Comparison of ENCODE assay signal across 22 mouse cellular contexts in the genomic region with DNA sequence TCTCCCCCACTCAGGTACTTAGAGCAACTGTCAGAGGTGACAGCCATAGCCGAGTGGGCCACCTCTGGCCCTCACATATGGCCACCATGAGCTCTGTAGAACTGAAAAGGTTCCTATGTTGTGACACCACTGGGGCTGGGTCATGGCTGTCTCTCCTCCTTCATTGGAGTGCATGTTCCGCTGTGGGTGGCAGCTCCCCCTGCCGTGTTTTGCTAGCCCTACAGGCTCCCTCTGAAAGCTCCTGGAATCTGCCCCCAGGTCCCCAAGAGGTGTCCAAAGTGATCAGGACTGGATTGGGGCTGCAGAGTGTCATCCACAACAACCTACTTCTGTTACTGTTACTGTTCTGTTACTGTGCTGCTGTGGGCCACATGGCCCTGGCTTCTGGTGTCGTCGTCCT. TPM values are rescaled to one million over a fixed set of nuclear protein-coding genes. Genes with fewer than 3 reads are reported as not detected.
DNase-seq lines count a peak whose midpoint lies in the region; ATAC-seq and TF ChIP-seq lines count a peak whose summit lies in the region.
"Had no signal": no experiment of that assay in that cellular context is flagged by ENCODE, and none has a peak within 500 bp of the region (broad histone marks: within the 10 kb centered on the region; RNA-seq: fewer than 3 reads in every experiment).

No protein-coding gene starts in this region.

- 0 out of 2 replicates have a peak, but pooled peaks have one; percentile 17 for TF ChIP-seq CTCF in stomach, postnatal 0 days (IDR thresholded peaks at IDR 0.05; ENCODE audit: low read depth)

- ATAC-seq in forebrain, embryonic 11.5 days (replicated peaks; ENCODE audit: low FRiP score), result no peak
- no peak for ATAC-seq in forebrain, embryonic 15.5 days (replicated peaks)
- ATAC-seq in stomach, postnatal 0 days (ENCODE audit: low FRiP score, low TSS enrichment), result no peak
- ATAC-seq in intestine, embryonic 15.5 days, result no peak
- ATAC-seq: forebrain, postnatal 0 days; intestine, embryonic 16.5 days; Patski had no signal

- H3K4me3 ChIP-seq in forebrain, embryonic 11.5 days (ENCODE audit: low read depth, low read length), result no peak overlapping the region
- H3K4me3 ChIP-seq in forebrain, embryonic 15.5 days, result no peak overlapping the region
- H3K4me3 ChIP-seq in stomach, postnatal 0 days (ENCODE audit: low read depth, low read length), result no peak overlapping the region
- no peak overlapping the region for H3K4me3 ChIP-seq in heart, embryonic 10.5 days
- no peak overlapping the region for H3K4me3 ChIP-seq in intestine, embryonic 15.5 days (replicated peaks)
- H3K4me3 ChIP-seq: embryonic facial prominence, embryonic 12.5 days; forebrain, embryonic 12.5 days; hindbrain, embryonic 10.5 days had no signal

- H3K27ac ChIP-seq in forebrain, embryonic 11.5 days (ENCODE audit: low read depth, low read length), result no peak overlapping the region
- H3K27ac ChIP-seq in forebrain, embryonic 15.5 days (replicated peaks), result no peak overlapping the region
- H3K27ac ChIP-seq in stomach, postnatal 0 days (replicated peaks), result no peak overlapping the region
- H3K27ac ChIP-seq in heart, embryonic 10.5 days, result no peak overlapping the region
- H3K27ac ChIP-seq in intestine, embryonic 15.5 days, result no peak overlapping the region
- H3K27ac ChIP-seq: embryonic facial prominence, embryonic 12.5 days; forebrain, embryonic 12.5 days; hindbrain, embryonic 10.5 days; hindbrain, embryonic 14.5 days had no signal

- no peak overlapping the region for H3K9ac ChIP-seq in forebrain, embryonic 11.5 days (ENCODE audit: low read length)
- no peak overlapping the region for H3K9ac ChIP-seq in forebrain, embryonic 15.5 days (replicated peaks)
- no peak overlapping the region for H3K9ac ChIP-seq in stomach, postnatal 0 days (ENCODE audit: low read length)
- H3K9ac ChIP-seq in intestine, embryonic 15.5 days, result no peak overlapping the region
- H3K9ac ChIP-seq: embryonic facial prominence, embryonic 12.5 days; forebrain, embryonic 12.5 days; forebrain, postnatal 0 days; hindbrain, embryonic 14.5 days had no signal

- DNase-seq in forebrain, embryonic 11.5 days (ENCODE audit: low spot score), result peak; percentile 42
- DNase-seq in 3T3-L1 (ENCODE audit: low read depth, low spot score) (peak; percentile 21), ES-CJ7 (ENCODE audit: low read depth, low spot score) (peak; percentile 66)
- DNase-seq in stomach, postnatal 0 days (ENCODE audit: low spot score), result no peak
- no peak for DNase-seq in heart, embryonic 10.5 days (ENCODE audit: low spot score)
- DNase-seq: adrenal gland, postnatal 10 days; cerebellum, adult 11 months; cerebellum, adult 8-10 months; cerebellum, postnatal 14 days; forebrain, postnatal 0 days; gastrocnemius, postnatal 36 days; heart, adult 18-20 months; kidney, adult 2 months had no signal

- WGBS in forebrain, embryonic 11.5 days, result 80% methylated on average over 5 of the region's 5 CpGs
- 84% methylated on average over 5 of the region's 5 CpGs for WGBS in forebrain, embryonic 15.5 days
- whole genome bisulfite sequencing in stomach, postnatal 0 days, result 76% methylated on average over 5 of the region's 5 CpGs
- 76% methylated on average over 5 of the region's 5 CpGs for WGBS in heart, embryonic 10.5 days
- 84% methylated on average over 5 of the region's 5 CpGs for WGBS in intestine, embryonic 15.5 days

- H3K4me2 ChIP-seq in forebrain, embryonic 11.5 days (ENCODE audit: low read depth, low read length, severe bottlenecking), result no peak overlapping the region
- no peak overlapping the region for H3K4me2 ChIP-seq in forebrain, embryonic 15.5 days (replicated peaks)
- H3K4me2 ChIP-seq in stomach, postnatal 0 days (replicated peaks; ENCODE audit: low read depth), result no peak overlapping the region
- no peak overlapping the region for H3K4me2 ChIP-seq in intestine, embryonic 15.5 days (replicated peaks)
- H3K4me2 ChIP-seq: embryonic facial prominence, embryonic 12.5 days; forebrain, embryonic 12.5 days; heart, embryonic 11.5 days; hindbrain, embryonic 14.5 days had no signal

- H3K4me1 ChIP-seq in forebrain, embryonic 11.5 days (replicated peaks; ENCODE audit: control insufficient read depth, insufficient read depth, low read length), result 0 out of 2 replicates have a peak, but pooled peaks cover 1% of the 10 kb centered on the region
- no peaks in the 10 kb centered on the region for H3K4me1 ChIP-seq in forebrain, embryonic 15.5 days
- no peaks in the 10 kb centered on the region for H3K4me1 ChIP-seq in stomach, postnatal 0 days (replicated peaks; ENCODE audit: control insufficient read depth, insufficient read depth)
- peaks cover 32% of the 10 kb centered on the region for H3K4me1 ChIP-seq in heart, embryonic 10.5 days
- peaks cover 18% of the 10 kb centered on the region for H3K4me1 ChIP-seq in intestine, embryonic 15.5 days (replicated peaks)

- H3K36me3 ChIP-seq in forebrain, embryonic 11.5 days (ENCODE audit: control insufficient read depth, insufficient read depth, low read length), result no peaks in the 10 kb centered on the region
- H3K36me3 ChIP-seq in forebrain, embryonic 15.5 days, result no peaks in the 10 kb centered on the region
- H3K36me3 ChIP-seq in stomach, postnatal 0 days (ENCODE audit: control insufficient read depth, insufficient read depth, low read length), result no peaks in the 10 kb centered on the region
- H3K36me3 ChIP-seq in heart, embryonic 10.5 days, result no peaks in the 10 kb centered on the region
- no peaks in the 10 kb centered on the region for H3K36me3 ChIP-seq in intestine, embryonic 15.5 days
- H3K36me3 ChIP-seq: embryonic facial prominence, embryonic 12.5 days; forebrain, embryonic 12.5 days; hindbrain, embryonic 10.5 days had no signal

- H3K9me3 ChIP-seq in forebrain, embryonic 11.5 days (ENCODE audit: control insufficient read depth, low read length), result no peaks in the 10 kb centered on the region
- no peaks in the 10 kb centered on the region for H3K9me3 ChIP-seq in forebrain, embryonic 15.5 days
- no peaks in the 10 kb centered on the region for H3K9me3 ChIP-seq in stomach, postnatal 0 days (ENCODE audit: control insufficient read depth, low read length)
- H3K9me3 ChIP-seq in heart, embryonic 10.5 days, result no peaks in the 10 kb centered on the region
- no peaks in the 10 kb centered on the region for H3K9me3 ChIP-seq in intestine, embryonic 15.5 days
- H3K9me3 ChIP-seq: embryonic facial prominence, embryonic 12.5 days; forebrain, embryonic 12.5 days; hindbrain, embryonic 10.5 days had no signal

- no peaks in the 10 kb centered on the region for H3K27me3 ChIP-seq in forebrain, embryonic 11.5 days (ENCODE audit: control insufficient read depth, insufficient read depth, low read length)
- no peaks in the 10 kb centered on the region for H3K27me3 ChIP-seq in forebrain, embryonic 15.5 days
- no peaks in the 10 kb centered on the region for H3K27me3 ChIP-seq in stomach, postnatal 0 days (ENCODE audit: control insufficient read depth, insufficient read depth, low read length)
- 0 out of 2 replicates have a peak, but pooled peaks cover 5% of the 10 kb centered on the region for H3K27me3 ChIP-seq in heart, embryonic 10.5 days (ENCODE audit: insufficient read depth, poor library complexity, severe bottlenecking)
- H3K27me3 ChIP-seq in intestine, embryonic 15.5 days (replicated peaks), result no peaks in the 10 kb centered on the region
- H3K27me3 ChIP-seq: embryonic facial prominence, embryonic 12.5 days; forebrain, embryonic 12.5 days; Patski had no signal

- TF ChIP-seq EP300 in stomach, postnatal 0 days (optimal IDR thresholded peaks at IDR 0.05), result no peak

RNA-seq across cellular contexts. Expression of a gene that starts 2.3 kb away (rescaled TPM):
- polyA plus RNA-seq in forebrain, embryonic 11.5 days (2014; fragmentation: Nextera tagmentation; extraction: Ambion mirVana), result not detected in 2 replicates
- polyA plus RNA-seq in forebrain, embryonic 15.5 days (2015; fragmentation: Nextera tagmentation; extraction: Ambion mirVana), result 0.11 and 0.43 TPM in 2 replicates
- 0.06 TPM in 1 of 2 replicates, not detected in the other for polyA plus RNA-seq in stomach, postnatal 0 days (2015; fragmentation: Nextera tagmentation; extraction: Ambion mirVana)
- 0.28 and 0.50 TPM in 2 replicates for polyA plus RNA-seq in heart, embryonic 10.5 days (2016; fragmentation: Nextera tagmentation; extraction: Ambion mirVana)
- polyA plus RNA-seq in intestine, embryonic 15.5 days (2015; fragmentation: Nextera tagmentation; extraction: Ambion mirVana), result 12.7 and 15.8 TPM in 2 replicates
- polyA plus RNA-seq: heart, embryonic 11.5 days; hindbrain, embryonic 14.5 days; Patski had no signal

Comparison
In these comparisons a context has a peak if more than half of its experiments do, and no peak if none do; other contexts are left out.
1. DNase-seq: peak in forebrain, embryonic 11.5 days (single experiment), 3T3-L1 (single experiment) and ES-CJ7 (single experiment); none in stomach, postnatal 0 days (single experiment) and heart, embryonic 10.5 days (single experiment).